ENCODE assay signal across 21 mouse cellular contexts in genomic region chr13:42619555-42620280, GRCm38 (mm10).
"Had no signal": no experiment of that assay in that cellular context is flagged by ENCODE, and none has a peak within 500 bp of the region (broad histone marks: within the 10 kb centered on the region; RNA-seq: fewer than 3 reads in every experiment).

No protein-coding gene starts in this region.

- H3K9ac ChIP-seq: limb, embryonic 12.5 days; limb, embryonic 15.5 days; liver, embryonic 14.5 days; liver, postnatal 0 days; lung, embryonic 14.5 days had no signal

- H3K9me3 ChIP-seq: limb, embryonic 12.5 days; limb, embryonic 15.5 days had no signal

- H3K36me3 ChIP-seq: limb, embryonic 12.5 days; limb, embryonic 15.5 days had no signal

- H3K27me3 ChIP-seq: limb, embryonic 12.5 days; limb, embryonic 15.5 days had no signal

- H3K4me2 ChIP-seq: limb, embryonic 12.5 days; limb, embryonic 15.5 days; liver, embryonic 11.5 days; lung, embryonic 14.5 days; midbrain, embryonic 11.5 days had no signal

- H3K4me1 ChIP-seq: limb, embryonic 12.5 days; limb, embryonic 15.5 days had no signal

- H3K4me3 ChIP-seq: layer of hippocampus, adult 2 months; limb, embryonic 12.5 days; limb, embryonic 15.5 days had no signal

- DNase-seq: kidney, adult 11 months; kidney, adult 9 months; kidney, postnatal 14 days; kidney, postnatal 4 days; layer of hippocampus, postnatal 36 days; liver, postnatal 0 days; lung, embryonic 14.5 days; midbrain, embryonic 14.5 days; right cerebral cortex, adult 18-20 months; right cerebral cortex, postnatal 14 days; right cerebral cortex, postnatal 4 days; thymus, adult 2 months; thymus, postnatal 14 days; thymus, postnatal 4 days had no signal

- H3K27ac ChIP-seq: layer of hippocampus, adult 2 months; limb, embryonic 12.5 days; limb, embryonic 15.5 days; liver, embryonic 14.5 days; macrophage had no signal
